Mouse (Mus musculus) forebrain, embryonic 10.5 days (tissue): ENCODE results near the gene Utp11. TPM values are rescaled to one million over a fixed set of nuclear protein-coding genes. Genes with fewer than 3 reads are reported as not detected.
A peak's percentile ranks its signal among the peaks of the same experiment; 100 is the strongest.

ENCODE experiments used
- DNase-seq: peaks from one replicate; pipeline ENCODE4 v3.0.0-alpha.2; 2017; ENCODE audit warnings: low spot score; ENCODE audit errors: extremely low spot score
- H3K27ac ChIP-seq: fragments of 300-500 bp; sonication (generic); 2 replicates; pipeline ENCODE4 v1.5.1; 2016; ENCODE audit warnings: mild to moderate bottlenecking
- H3K27me3 ChIP-seq: fragments of 300-500 bp; sonication (generic); 2 replicates; pipeline ENCODE4 v1.6.1; 2016; ENCODE audit warnings: mild to moderate bottlenecking; ENCODE audit not compliant: poor library complexity, severe bottlenecking
- H3K36me3 ChIP-seq: fragments of 300-500 bp; sonication (generic); replicated peaks from 2 replicates; pipeline ENCODE4 v1.6.1; 2016; ENCODE audit warnings: mild to moderate bottlenecking, moderate library complexity
- H3K4me1 ChIP-seq: fragments of 300-500 bp; sonication (generic); 2 replicates; pipeline ENCODE4 v1.6.1; 2016
- H3K4me3 ChIP-seq: fragments of 300-500 bp; sonication (generic); 2 replicates; pipeline ENCODE4 v1.5.1; 2016; ENCODE audit warnings: mild to moderate bottlenecking, moderate library complexity
- H3K9me3 ChIP-seq: fragments of 300-500 bp; sonication (generic); 2 replicates; pipeline ENCODE4 v1.6.1; 2016; ENCODE audit warnings: mild to moderate bottlenecking, moderate library complexity
- WGBS: fragments of 180-500 bp; shearing (Covaris S2); methylation state at CpG from one replicate; pipeline ENCODE4 v1.1.7; 2016; 5-methylcytosine and 5-hydroxymethylcytosine counted together
- polyA plus RNA-seq: library from polyadenylated mRNA; unstranded; fragments of >200 nt; fragmentation: Nextera tagmentation; extraction: Ambion mirVana; gene quantifications from 2 replicates; pipeline ENCODE4 v1.2.1, GENCODE M21; 2016

The Utp11 gene
- polyA plus RNA-seq, 1 experiment from 2014 or later: 65.9 TPM

GRCm38 (mm10) chr4:124701052-124701845 lies 7.8 kb upstream of the Utp11 start:
- peaks cover 76% of the 10 kb centered on the region for H3K4me1 ChIP-seq
- peak overlapping the region; percentile 91 for H3K4me3 ChIP-seq
- no peaks in the 10 kb centered on the region for H3K9me3 ChIP-seq
- peaks cover 27% of the 10 kb centered on the region for H3K27me3 ChIP-seq
- DNase-seq: peak; percentile 37
- peak overlapping the region; percentile 94 for H3K27ac ChIP-seq
- under 1% methylated on average over 22 of the region's 22 CpGs for WGBS
- H3K36me3 ChIP-seq: peaks cover 9% of the 10 kb centered on the region

DNA sequence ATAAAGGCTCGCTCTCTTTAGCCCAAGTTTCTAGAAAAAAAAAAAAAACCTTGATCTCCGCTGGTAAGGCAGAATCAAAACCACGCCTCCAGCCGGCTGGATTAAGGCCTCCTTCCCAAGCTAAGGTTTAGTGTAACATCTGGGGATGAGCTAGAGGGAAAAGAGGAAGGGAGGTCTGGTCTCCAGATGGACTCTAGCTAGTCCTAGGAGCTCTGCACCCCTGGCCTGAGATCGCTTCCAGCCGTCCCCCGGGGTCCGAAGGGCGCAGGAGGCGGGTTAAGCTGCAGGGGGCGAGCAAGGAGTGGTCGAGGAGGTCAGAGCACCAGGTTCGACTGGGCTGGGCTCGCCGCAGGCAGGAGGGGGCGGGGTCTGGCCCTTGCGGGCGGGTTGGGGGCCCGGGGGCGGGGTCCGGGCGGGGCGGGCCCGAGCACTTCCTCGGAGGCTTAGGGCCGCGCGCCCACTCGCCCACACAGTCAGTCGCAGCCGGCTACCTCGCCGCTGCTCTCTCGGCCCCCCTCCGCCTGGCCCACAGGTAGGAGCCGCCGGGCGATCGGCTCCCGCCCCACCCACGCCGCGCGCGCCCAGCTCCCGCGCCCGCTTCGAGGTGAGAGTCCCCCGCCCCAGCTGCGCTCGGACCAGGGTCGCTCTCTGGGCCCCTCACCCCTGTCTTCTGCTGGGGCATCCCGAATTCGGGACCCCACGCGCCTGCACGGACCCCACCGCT lies 7.0 kb upstream of the Utp11 start, which contains the start of gene Fhl3:
Gene Fhl3 (plus strand): TSS at position 454 of the 724 bp plus-strand sequence.
- H3K9me3 ChIP-seq: no peaks in the 10 kb centered on the region
- WGBS: under 1% methylated on average over 51 of the region's 59 CpGs
- H3K27ac ChIP-seq: peak within 1 kb of the TSS; percentile 94
- peak; percentile 76 for DNase-seq
- H3K4me1 ChIP-seq: peaks cover 75% of the 10 kb centered on the region
- H3K4me3 ChIP-seq: peak within 1 kb of the TSS; percentile 91
- peaks cover under 1% of the 10 kb centered on the region; the same call in 1 of the 2 replicates for H3K36me3 ChIP-seq
- H3K27me3 ChIP-seq: peaks cover 29% of the 10 kb centered on the region

GRCm38 (mm10) chr4:124699791-124700190 lies 6.4 kb upstream of the Utp11 start:
- Histone ChIP-seq H3K27ac (peak overlapping the region; percentile 94), H3K36me3 (no peaks in the 10 kb centered on the region), H3K4me1 (peaks cover 69% of the 10 kb centered on the region), H3K4me3 (peak overlapping the region; percentile 91), H3K9me3 (no peaks in the 10 kb centered on the region), H3K27me3 (peaks cover 34% of the 10 kb centered on the region)
- 4% methylated on average over 6 of the region's 6 CpGs for WGBS
- DNase-seq: no peak

GRCm38 (mm10) chr4:124695786-124696516 lies 2.6 kb upstream of the Utp11 start:
- Histone ChIP-seq H3K36me3 (0 out of 2 replicates have a peak, but pooled peaks cover 3% of the 10 kb centered on the region), H3K27me3 (peaks cover 41% of the 10 kb centered on the region), H3K4me1 (peaks cover 60% of the 10 kb centered on the region), H3K27ac (0 out of 2 replicates have a peak overlapping the region, but pooled peaks have one; percentile 20), H3K4me3 (0 out of 2 replicates have a peak overlapping the region, but pooled peaks have one; percentile 3), H3K9me3 (no peaks in the 10 kb centered on the region)
- DNase-seq: no peak
- WGBS: 17% methylated on average over 18 of the region's 18 CpGs

DNA sequence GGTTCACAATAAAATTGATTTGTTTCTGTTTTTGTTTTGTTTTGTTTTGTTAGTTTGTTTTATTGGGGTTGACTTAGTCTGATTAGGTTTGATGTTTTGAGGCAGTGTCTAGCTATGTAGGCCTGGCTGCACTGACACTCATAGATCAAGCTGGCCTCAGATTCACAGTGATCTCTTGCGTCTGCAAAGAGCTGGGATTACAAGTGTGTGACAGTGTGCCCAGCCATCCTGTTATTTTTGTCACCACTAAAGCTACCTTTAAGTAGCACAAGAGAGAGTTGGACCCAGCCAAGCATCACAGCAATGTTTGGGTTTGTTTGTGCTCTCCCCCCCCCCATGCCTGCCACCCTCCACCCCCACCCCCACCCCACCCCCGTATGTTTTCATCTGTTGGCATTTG lies 1.2 kb upstream of the Utp11 start:
- H3K36me3 ChIP-seq: peaks cover 5% of the 10 kb centered on the region
- H3K27ac ChIP-seq: no peak overlapping the region
- H3K4me3 ChIP-seq: no peak overlapping the region
- DNase-seq: no peak
- H3K9me3 ChIP-seq: no peaks in the 10 kb centered on the region
- peaks cover 37% of the 10 kb centered on the region for H3K27me3 ChIP-seq
- peaks cover 51% of the 10 kb centered on the region for H3K4me1 ChIP-seq
- WGBS: 77% methylated on average over 2 of the region's 2 CpGs

GRCm38 (mm10) chr4:124692416-124692861 lies 961 bp downstream of the Utp11 start:
- 75% methylated on average over 3 of the region's 3 CpGs for WGBS
- Histone ChIP-seq H3K27ac (peak overlapping the region; percentile 90), H3K27me3 (peaks cover 23% of the 10 kb centered on the region), H3K36me3 (peaks cover 26% of the 10 kb centered on the region), H3K4me3 (peak overlapping the region; percentile 96), H3K4me1 (peaks cover 43% of the 10 kb centered on the region), H3K9me3 (no peaks in the 10 kb centered on the region)
- no peak for DNase-seq

- no peak overlapping the region for H3K4me3 ChIP-seq
- WGBS: 89% methylated on average over 8 of the region's 8 CpGs
- no peaks in the 10 kb centered on the region for H3K9me3 ChIP-seq
- peaks cover 35% of the 10 kb centered on the region for H3K36me3 ChIP-seq
- peaks cover 43% of the 10 kb centered on the region for H3K4me1 ChIP-seq
- no peak for DNase-seq
- H3K27ac ChIP-seq: no peak overlapping the region
- H3K27me3 ChIP-seq: peaks cover 23% of the 10 kb centered on the region
These were observed 1.9 kb downstream of the Utp11 start for GRCm38 (mm10) chr4:124691455-124691854.

DNA sequence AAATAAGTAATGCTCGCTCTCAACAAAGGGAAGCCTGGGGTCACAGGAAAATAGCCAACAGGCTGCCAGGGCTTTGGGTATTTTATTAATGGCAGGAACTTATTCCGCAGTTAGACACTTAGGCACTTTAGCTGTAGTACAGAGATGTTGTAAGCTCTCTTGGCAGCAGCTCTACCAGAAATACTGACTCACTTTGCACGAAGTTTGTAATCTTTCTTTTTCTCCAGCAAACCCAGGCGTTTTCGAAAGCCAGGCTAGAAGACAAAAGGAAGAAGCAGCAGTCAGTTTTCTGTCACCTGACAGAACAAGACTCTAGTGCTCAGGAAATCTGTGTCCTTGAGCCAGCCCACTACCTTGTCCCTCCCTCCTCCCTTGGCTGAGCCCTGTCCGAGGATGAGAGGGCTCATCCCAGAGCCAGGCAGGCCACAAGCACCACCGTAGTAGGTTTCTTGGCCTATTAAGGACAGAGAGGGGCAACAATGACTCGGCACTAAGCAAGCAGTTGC lies 7.5 kb downstream of the Utp11 start:
- Histone ChIP-seq H3K4me3 (no peak overlapping the region), H3K27ac (no peak overlapping the region), H3K27me3 (no peaks in the 10 kb centered on the region), H3K9me3 (no peaks in the 10 kb centered on the region), H3K4me1 (peaks cover 5% of the 10 kb centered on the region), H3K36me3 (peaks cover 85% of the 10 kb centered on the region)
- 91% methylated on average over 8 of the region's 8 CpGs for WGBS
- no peak for DNase-seq

- peaks cover 89% of the 10 kb centered on the region for H3K36me3 ChIP-seq
- 91% methylated on average over 8 of the region's 8 CpGs for WGBS
- no peak for DNase-seq
- no peak overlapping the region for H3K27ac ChIP-seq
- H3K4me3 ChIP-seq: no peak overlapping the region
- H3K4me1 ChIP-seq: no peaks in the 10 kb centered on the region
- no peaks in the 10 kb centered on the region for H3K27me3 ChIP-seq
- no peaks in the 10 kb centered on the region for H3K9me3 ChIP-seq
These were observed 7.9 kb downstream of the Utp11 start for GRCm38 (mm10) chr4:124685453-124685852.

GRCm38 (mm10) chr4:124685004-124685403 lies 8.4 kb downstream of the Utp11 start:
- H3K27ac ChIP-seq: no peak overlapping the region
- H3K4me1 ChIP-seq: no peaks in the 10 kb centered on the region
- H3K9me3 ChIP-seq: no peaks in the 10 kb centered on the region
- no peaks in the 10 kb centered on the region for H3K27me3 ChIP-seq
- no peak overlapping the region for H3K4me3 ChIP-seq
- peaks cover 93% of the 10 kb centered on the region for H3K36me3 ChIP-seq
- 83% methylated on average over 4 of the region's 4 CpGs for WGBS
- no peak for DNase-seq

DNA sequence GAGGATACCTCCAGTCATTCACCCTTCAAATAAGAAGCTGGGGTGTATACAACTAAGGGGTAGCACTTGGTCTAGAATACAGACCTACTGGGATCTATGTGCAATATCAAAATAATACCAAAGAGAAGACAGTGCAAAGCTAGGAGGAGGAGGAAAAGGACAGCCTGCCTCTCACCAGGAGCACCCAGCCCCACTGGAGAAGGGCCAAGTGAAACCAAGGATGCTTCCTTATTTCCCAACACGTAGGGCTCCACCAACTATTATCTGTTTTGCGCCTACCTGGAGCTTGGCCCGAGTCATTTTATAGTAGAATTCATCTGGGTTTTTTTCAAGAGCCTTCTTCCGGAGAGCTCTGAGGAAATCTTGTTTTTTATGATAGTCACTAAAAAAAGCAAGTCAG lies 9.9 kb downstream of the Utp11 start:
- Histone ChIP-seq H3K4me1 (no peaks in the 10 kb centered on the region), H3K4me3 (no peak overlapping the region), H3K9me3 (no peaks in the 10 kb centered on the region), H3K27ac (no peak overlapping the region), H3K27me3 (no peaks in the 10 kb centered on the region), H3K36me3 (peaks cover 97% of the 10 kb centered on the region)
- 95% methylated on average over 4 of the region's 4 CpGs for WGBS
- DNase-seq: no peak

- Histone ChIP-seq H3K9me3 (no peaks in the 10 kb centered on the region), H3K27ac (no peak overlapping the region), H3K36me3 (peaks cover 97% of the 10 kb centered on the region), H3K4me1 (no peaks in the 10 kb centered on the region), H3K4me3 (no peak overlapping the region), H3K27me3 (no peaks in the 10 kb centered on the region)
- DNase-seq: no peak
- 70% methylated on average over 7 of the region's 7 CpGs for WGBS
These were observed 11.1 kb downstream of the Utp11 start for GRCm38 (mm10) chr4:124682270-124682669.
